23 mouse cellular contexts compared by ENCODE assay signal in the genomic region with DNA sequence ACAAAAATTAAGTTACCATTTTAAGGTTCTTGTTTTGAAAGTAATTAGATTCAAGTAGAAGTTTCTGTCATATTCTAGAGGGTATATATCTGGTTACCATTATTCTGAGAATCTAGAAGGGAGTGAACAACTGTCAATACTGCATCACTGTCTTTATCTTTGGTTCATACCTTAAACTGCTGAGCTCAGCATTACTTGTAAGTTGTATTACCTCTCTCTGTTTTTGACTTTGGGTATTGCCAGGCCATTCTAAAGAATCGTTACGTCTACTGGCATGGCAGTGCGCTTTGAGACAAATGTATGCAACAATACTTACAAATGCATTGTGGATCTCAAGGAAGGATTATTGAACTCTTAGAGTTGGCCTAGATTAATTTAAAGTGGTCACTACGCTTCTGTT.
DNase-seq lines count a peak whose midpoint lies in the region; ATAC-seq and TF ChIP-seq lines count a peak whose summit lies in the region.
"Had no signal": no experiment of that assay in that cellular context is flagged by ENCODE, and none has a peak within 500 bp of the region (broad histone marks: within the 10 kb centered on the region; RNA-seq: fewer than 3 reads in every experiment).

No protein-coding gene starts in this region.

- H3K9ac ChIP-seq in CH12.LX (ENCODE audit: insufficient read depth, low read depth) (no peak overlapping the region), ES-E14 (ENCODE audit: insufficient read depth, low read depth, low read length, poor library complexity, severe bottlenecking) (no peak overlapping the region), MEL (ENCODE audit: control insufficient read depth, low read depth, low read length, poor library complexity, severe bottlenecking) (no peak overlapping the region)

- H3K27ac ChIP-seq in CH12.LX (ENCODE audit: insufficient read depth, low read depth): no peak overlapping the region
- no peak overlapping the region for H3K27ac ChIP-seq in ES-E14 (ENCODE audit: insufficient read depth, low read depth, low read length, poor library complexity, severe bottlenecking)
- no peak overlapping the region for H3K27ac ChIP-seq in MEL (ENCODE audit: control insufficient read depth, low read depth, low read length)

- no peak overlapping the region for H3K4me2 ChIP-seq in CH12.LX (ENCODE audit: insufficient read depth, low read depth, poor library complexity, severe bottlenecking)

- ATAC-seq in CD4-positive, CD25-positive, alpha-beta regulatory T cell, adult 4 months: no peak
- ATAC-seq: activated CD4-positive, CD25-positive, alpha-beta regulatory T cell, adult 4 months; Patski had no signal

- TF ChIP-seq RAD21 in CH12.LX (IDR thresholded peaks at IDR 0.05; ENCODE audit: low read depth, low read length) (no peak), MEL (IDR thresholded peaks at IDR 0.05; ENCODE audit: low read depth, low read length) (no peak)

- H3K4me3 ChIP-seq in CH12.LX (replicated peaks in 1 of 3; ENCODE audit: low read depth in 2 of 3, low read length in 2 of 3, poor library complexity in 1 of 3): no peak overlapping the region
- no peak overlapping the region for H3K4me3 ChIP-seq in ES-E14 (ENCODE audit: insufficient read depth in 1 of 2, low read depth in 1 of 2, low read length in 2 of 2, poor library complexity in 1 of 2, severe bottlenecking in 1 of 2)
- H3K4me3 ChIP-seq in MEL (ENCODE audit: control insufficient read depth in 1 of 2, insufficient read depth in 1 of 2, low read depth in 2 of 2, low read length in 2 of 2): no peak overlapping the region

- DNase-seq in CH12.LX (ENCODE audit: extremely low read depth) (no peak), ES-E14 (ENCODE audit: low read depth, low spot score) (no peak), MEL (ENCODE audit: low read depth, low spot score) (no peak)
- DNase-seq in ovary, postnatal 10 days (ENCODE audit: low spot score): no peak
- DNase-seq in cerebellum, postnatal 10 days: no peak
- DNase-seq: adrenal gland, adult 2 months; adrenal gland, adult 8-10 months; adrenal gland, postnatal 10 days; adrenal gland, postnatal 14 days; adrenal gland, postnatal 25 days; adrenal gland, postnatal 36 days; B cell, adult 2 months; cerebellum, adult 11 months; cerebellum, adult 11-12 months; cerebellum, adult 18-20 months; cerebellum, adult 2 months; cerebellum, adult 8-10 months; cerebellum, adult 9-10 months; cerebellum, adult 9-11 months had no signal

- no peak for TF ChIP-seq POLR2A in CH12.LX (IDR thresholded peaks at IDR 0.05; ENCODE audit: low read depth, low read length)
- TF ChIP-seq POLR2A in MEL (IDR thresholded peaks at IDR 0.05; ENCODE audit: control insufficient read depth in 1 of 2, insufficient read depth in 1 of 2, low read depth in 1 of 2, low read length in 2 of 2, poor library complexity in 1 of 2): no peak

- in situ Hi-C loops in CH12.LX (cut with MboI; ENCODE audit: low pct_ligation_motif_present, low pct_unique_long_range_greater_than_20kb, low sequenced_read_pairs) (no loop called here), ES-E14 (cut with MboI; ENCODE audit: low sequenced_read_pairs in 2 of 2, unreplicated experiment in 2 of 2) (no loop called here)

- H3K9me3 ChIP-seq in CH12.LX (replicated peaks; ENCODE audit: low read length): peaks cover 46% of the 10 kb centered on the region
- no peaks in the 10 kb centered on the region for H3K9me3 ChIP-seq in ES-E14 (ENCODE audit: control insufficient read depth, insufficient read depth, low read depth, low read length)
- H3K9me3 ChIP-seq in MEL (replicated peaks; ENCODE audit: insufficient read depth, low read length): peaks cover 3% of the 10 kb centered on the region; the same call in 1 of the 2 replicates

- no peak for TF ChIP-seq CTCF in CH12.LX (conservative IDR thresholded peaks at IDR 0.05 in 1 of 2, IDR thresholded peaks at IDR 0.05 in 1 of 2; ENCODE audit: low read depth in 2 of 2, low read length in 2 of 2)
- no peak for TF ChIP-seq CTCF in MEL (IDR thresholded peaks at IDR 0.05 in 2 of 3, conservative IDR thresholded peaks at IDR 0.05 in 1 of 3; ENCODE audit: control insufficient read depth in 1 of 3, insufficient read depth in 1 of 3, low read depth in 2 of 3, low read length in 3 of 3, poor library complexity in 1 of 3, severe bottlenecking in 1 of 3)

- dilution Hi-C loops in CH12.LX (cut with MboI; ENCODE audit: extremely low pct_ligation_motif_present, extremely low pct_unique_long_range_greater_than_20kb, low sequenced_read_pairs): no loop called here

- H3K27me3 ChIP-seq in CH12.LX (replicated peaks): no peaks in the 10 kb centered on the region
- H3K27me3 ChIP-seq in MEL (ENCODE audit: control insufficient read depth in 1 of 2, insufficient read depth in 2 of 2, low read length in 2 of 2): no peaks in the 10 kb centered on the region

- TF ChIP-seq EP300 in CH12.LX (IDR thresholded peaks at IDR 0.05; ENCODE audit: low read length): no peak
- no peak for TF ChIP-seq EP300 in MEL (IDR thresholded peaks at IDR 0.05; ENCODE audit: low read depth in 1 of 2, low read length in 2 of 2)

- no peaks in the 10 kb centered on the region for H3K4me1 ChIP-seq in CH12.LX (ENCODE audit: control insufficient read depth in 1 of 2, insufficient read depth in 2 of 2)
- no peaks in the 10 kb centered on the region for H3K4me1 ChIP-seq in ES-E14 (ENCODE audit: control insufficient read depth in 2 of 2, insufficient read depth in 2 of 2, low read length in 2 of 2, poor library complexity in 1 of 2)
- no peaks in the 10 kb centered on the region for H3K4me1 ChIP-seq in MEL (ENCODE audit: control insufficient read depth in 1 of 2, insufficient read depth in 2 of 2, low read length in 2 of 2)

- H3K79me2 ChIP-seq in CH12.LX (replicated peaks; ENCODE audit: control insufficient read depth, extremely low read depth, insufficient read depth, poor library complexity, severe bottlenecking): no peaks in the 10 kb centered on the region
- H3K79me2 ChIP-seq in MEL (ENCODE audit: control insufficient read depth, insufficient read depth, low read length, poor library complexity): no peaks in the 10 kb centered on the region

- H3K36me3 ChIP-seq in CH12.LX (replicated peaks in 1 of 2; ENCODE audit: control insufficient read depth in 1 of 2, insufficient read depth in 1 of 2, low read length in 1 of 2) (no peaks in the 10 kb centered on the region), ES-E14 (ENCODE audit: control insufficient read depth, insufficient read depth, low read length, poor library complexity, severe bottlenecking) (no peaks in the 10 kb centered on the region), MEL (ENCODE audit: control insufficient read depth in 1 of 2, insufficient read depth in 2 of 2, low read length in 2 of 2) (no peaks in the 10 kb centered on the region)
- H3K36me3 ChIP-seq: G1E had no signal

TF ChIP-seq in CH12.LX, 34 proteins besides CTCF, POLR2A, EP300 and RAD21:
- peak; percentile 58; the same call in 1 of the 2 replicates for TF ChIP-seq MAFK (IDR thresholded peaks at IDR 0.05; ENCODE audit: insufficient replicate concordance, low read length)
- TF ChIP-seq E2F4 (IDR thresholded peaks at IDR 0.05; ENCODE audit: insufficient replicate concordance, low read depth, low read length): no peak
- TF ChIP-seq MXI1 (IDR thresholded peaks at IDR 0.05; ENCODE audit: low read depth, low read length): no peak
- no peak for TF ChIP-seq SIN3A (IDR thresholded peaks at IDR 0.05; ENCODE audit: low read length)
- TF ChIP-seq TCF12 (IDR thresholded peaks at IDR 0.05; ENCODE audit: low read depth, low read length): no peak

TF ChIP-seq in ES-E14, 5 proteins besides CTCF, POLR2A, EP300 and RAD21:
- TF ChIP-seq ZC3H11A (IDR thresholded peaks at IDR 0.05; ENCODE audit: borderline replicate concordance, low read depth, low read length) (no peak), MAFK (IDR thresholded peaks at IDR 0.05; ENCODE audit: insufficient read depth, low read depth, low read length) (peak; percentile 91), ZNF384 (IDR thresholded peaks at IDR 0.05; ENCODE audit: low read depth, low read length) (no peak), CHD2 (IDR thresholded peaks at IDR 0.05; ENCODE audit: low read depth, low read length) (no peak), HCFC1 (IDR thresholded peaks at IDR 0.05; ENCODE audit: borderline replicate concordance, insufficient read depth, low read length) (no peak)

TF ChIP-seq in MEL, 35 proteins besides CTCF, POLR2A, EP300 and RAD21:
- TF ChIP-seq TBP (IDR thresholded peaks at IDR 0.05; ENCODE audit: low read depth, low read length) (no peak), ZC3H11A (IDR thresholded peaks at IDR 0.05; ENCODE audit: low read depth, low read length) (no peak), ZNF384 (IDR thresholded peaks at IDR 0.05; ENCODE audit: low read depth, low read length) (no peak), ZKSCAN1 (IDR thresholded peaks at IDR 0.05; ENCODE audit: low read depth, low read length) (no peak), MAFK (IDR thresholded peaks at IDR 0.05; ENCODE audit: borderline replicate concordance, low read depth, low read length) (peak; percentile 72), TAL1 (IDR thresholded peaks at IDR 0.05; ENCODE audit: low read length) (no peak)
